Mouse (Mus musculus): ENCODE data around the gene Ocln.
A peak's percentile ranks its signal among the peaks of the same experiment; 100 is the strongest.
"Not testable (repeated sequence)": the region's sequence is repeated elsewhere in the genome, so short reads cannot be mapped to it uniquely, and the experiment has no call there.

Gene Ocln

DNA sequence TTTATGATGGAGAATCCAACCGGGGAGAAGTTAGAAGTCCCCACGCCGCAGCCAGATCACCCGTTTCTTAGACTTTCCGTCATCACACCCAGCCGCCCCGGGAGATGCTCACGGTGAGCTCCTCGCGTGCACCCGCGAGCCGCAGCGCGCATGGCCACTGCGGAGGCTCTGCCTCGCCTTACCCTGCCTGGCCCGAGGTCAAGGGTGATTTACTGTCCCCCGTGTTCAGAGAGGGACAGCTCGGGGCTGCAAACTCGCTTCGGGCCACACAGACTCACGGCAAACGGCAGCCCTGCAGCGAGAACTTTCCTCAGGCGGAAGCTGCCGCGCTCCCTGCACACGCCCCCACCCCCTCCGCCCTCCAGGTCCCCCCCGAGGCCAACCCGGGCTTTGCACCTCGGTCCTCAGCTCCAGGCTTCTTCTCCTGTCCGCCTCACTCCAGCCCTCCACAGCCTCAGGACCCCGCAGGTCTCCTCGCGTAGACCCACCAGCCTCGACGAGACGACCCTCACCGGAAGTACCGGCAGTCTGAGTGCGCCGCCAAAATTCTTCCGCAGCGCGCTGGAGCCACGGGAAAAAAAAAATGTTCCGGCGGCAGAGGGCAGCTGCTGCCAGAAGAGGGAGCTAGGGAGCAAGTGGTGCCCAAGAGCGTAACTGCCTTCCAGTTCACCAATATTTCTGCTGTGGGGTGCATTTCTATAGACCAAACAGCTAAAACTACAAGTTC, 60.3 kb downstream of the Ocln start, which contains the start of gene Gtf2h2:
Gtf2h2 (minus strand) TSS at position 519 of the 727 bp plus-strand sequence.
- peak; percentile 95 for DNase-seq (ENCODE audit: low read depth)

DNA sequence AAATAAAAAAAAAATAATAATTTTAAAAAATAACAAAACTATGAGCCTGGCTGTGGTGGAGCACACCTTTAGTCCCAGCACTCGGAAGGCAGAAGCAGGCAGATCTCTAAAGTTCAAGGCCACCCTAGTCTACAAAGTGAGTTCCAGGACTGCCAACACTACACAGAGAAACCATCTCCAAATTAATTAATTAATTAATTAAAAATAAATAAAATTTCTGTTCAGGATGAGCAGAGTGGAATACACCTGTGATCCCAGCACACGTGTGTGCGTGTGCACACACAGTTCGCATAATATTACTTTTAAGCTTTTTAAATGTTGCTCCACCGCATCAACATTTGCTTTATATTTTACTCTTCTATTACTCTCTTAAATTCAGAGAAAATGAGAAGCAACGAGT, 60.9 kb downstream of the Ocln start:
- no peak for DNase-seq (ENCODE audit: low read depth)

DNA sequence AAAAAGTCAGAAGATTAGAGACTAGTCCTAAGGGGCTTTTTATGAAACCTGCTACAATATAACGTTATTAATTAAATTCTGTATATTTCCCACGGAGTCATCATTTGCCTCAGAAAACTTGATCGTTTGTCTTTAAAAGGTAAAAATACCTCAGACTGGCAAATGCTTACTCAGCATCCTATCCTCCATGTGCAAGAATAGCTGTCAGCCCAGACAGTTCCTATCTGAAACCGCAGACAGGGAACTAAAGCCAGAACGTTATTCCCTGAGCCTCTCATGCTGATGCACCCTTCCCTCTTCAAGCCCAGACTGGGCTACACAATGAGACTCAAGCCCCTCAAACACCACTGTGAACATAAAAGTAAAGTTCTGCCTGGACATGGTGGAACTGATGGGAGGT, 62.1 kb downstream of the Ocln start:
- no peak for DNase-seq (ENCODE audit: low read depth)

DNA sequence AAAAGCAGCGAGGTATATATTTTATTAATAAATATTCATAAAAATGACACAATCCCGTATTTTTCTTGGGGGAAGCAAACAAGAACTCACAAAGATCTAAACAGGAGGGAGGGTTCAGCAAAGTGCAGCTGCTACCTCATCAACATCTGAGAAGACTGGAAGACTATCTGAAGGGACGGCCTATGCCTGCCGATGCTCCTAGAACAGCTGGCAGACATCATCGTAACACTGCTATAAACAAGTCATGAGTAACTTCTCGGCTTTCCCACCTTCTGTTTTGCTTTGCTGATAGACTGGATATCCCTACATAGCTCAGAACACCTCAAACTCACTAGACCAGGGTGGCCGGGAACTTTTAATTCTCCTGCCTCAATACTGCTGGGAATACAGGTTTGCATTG, 68.9 kb downstream of the Ocln start:
- no peak for DNase-seq (ENCODE audit: low read depth)

DNA sequence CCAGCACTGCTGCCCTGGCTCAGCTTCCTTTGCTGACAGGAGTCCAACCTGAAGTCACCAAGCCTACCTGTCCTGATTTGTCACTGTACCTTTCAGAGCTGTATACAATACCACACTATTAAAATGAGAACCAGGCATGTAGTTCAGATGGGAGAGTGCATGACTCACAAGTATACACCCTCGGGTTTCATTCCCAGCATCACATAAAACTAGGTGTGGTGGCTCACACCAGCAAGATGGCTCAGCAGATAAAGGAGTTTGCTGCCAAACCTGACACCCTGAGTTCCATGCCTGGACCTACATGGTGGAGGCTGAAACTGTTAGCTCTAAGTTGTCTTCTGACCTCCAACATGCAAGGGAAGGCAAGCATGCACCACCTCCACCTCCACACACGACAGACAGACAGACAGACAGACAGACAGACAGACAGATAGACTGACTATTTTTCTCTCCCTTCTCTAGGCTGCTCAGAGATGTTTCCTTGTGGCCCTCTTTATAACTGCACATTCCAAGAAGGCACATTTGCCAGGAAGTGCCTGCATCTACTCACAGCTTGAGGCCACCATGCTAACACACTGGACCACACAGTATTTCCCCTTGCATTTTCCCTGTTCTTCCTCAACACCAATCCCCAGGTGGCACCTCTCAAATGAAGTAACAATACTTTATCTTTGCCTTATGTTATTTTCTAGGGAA, 88.8 kb downstream of the Ocln start:
- no peak for DNase-seq (ENCODE audit: low read depth)

DNA sequence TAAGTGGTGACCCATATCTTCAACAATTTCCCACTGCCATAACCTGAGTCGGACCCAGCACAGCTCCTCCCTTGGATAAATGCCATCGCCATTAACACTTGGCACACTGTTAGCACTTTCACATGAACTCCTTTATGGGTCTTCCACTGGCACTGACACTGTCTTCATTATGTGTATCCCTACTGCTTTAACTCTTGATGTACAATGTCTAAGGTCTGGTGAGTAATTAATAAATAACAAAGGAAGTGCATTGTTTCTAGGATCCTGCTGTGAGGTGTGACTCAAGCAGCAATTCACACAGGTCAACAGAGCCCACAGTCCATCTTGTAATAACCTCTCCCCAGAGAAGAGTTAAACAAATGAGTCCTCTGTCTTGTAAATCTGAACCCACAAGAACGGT, 91.2 kb downstream of the Ocln start:
- no peak for DNase-seq (ENCODE audit: low read depth)

DNA sequence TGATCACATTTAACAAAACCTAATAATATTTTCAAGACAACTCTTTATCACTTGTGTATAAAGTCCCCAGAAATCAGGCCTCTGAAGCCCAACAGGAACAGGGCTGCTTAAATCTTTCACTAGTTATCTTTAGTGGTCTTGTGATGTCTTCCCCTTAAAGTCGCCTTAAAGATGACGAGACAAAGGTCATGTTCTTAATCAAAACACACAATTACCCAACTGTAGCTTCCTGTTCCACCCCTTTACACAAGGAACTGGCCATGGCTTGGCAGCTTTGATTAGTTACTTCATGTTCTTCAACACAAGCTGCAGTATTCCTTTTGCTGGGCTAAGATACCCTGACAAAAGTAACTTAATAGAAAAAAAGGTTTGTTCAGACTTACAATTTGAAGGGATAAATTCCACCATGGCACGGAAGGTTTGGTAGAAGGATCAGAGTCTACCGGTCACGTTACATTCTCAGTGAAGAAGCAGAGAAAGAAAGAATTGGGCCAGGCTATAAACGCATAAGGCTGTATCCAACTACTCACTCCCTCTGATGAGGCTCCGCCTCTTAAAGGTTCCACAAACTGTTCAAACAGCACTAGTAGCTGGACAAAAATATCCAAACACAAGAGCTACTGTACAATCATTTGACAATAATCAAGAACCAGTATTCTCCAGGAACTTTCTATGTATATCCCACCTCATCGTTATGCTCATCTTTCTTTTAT, 99.9 kb downstream of the Ocln start, which contains the start of gene Naip1:
Naip1 (minus strand) TSS at position 455 of the 713 bp plus-strand sequence.
- not testable (repeated sequence) for DNase-seq (ENCODE audit: low read depth)

DNA sequence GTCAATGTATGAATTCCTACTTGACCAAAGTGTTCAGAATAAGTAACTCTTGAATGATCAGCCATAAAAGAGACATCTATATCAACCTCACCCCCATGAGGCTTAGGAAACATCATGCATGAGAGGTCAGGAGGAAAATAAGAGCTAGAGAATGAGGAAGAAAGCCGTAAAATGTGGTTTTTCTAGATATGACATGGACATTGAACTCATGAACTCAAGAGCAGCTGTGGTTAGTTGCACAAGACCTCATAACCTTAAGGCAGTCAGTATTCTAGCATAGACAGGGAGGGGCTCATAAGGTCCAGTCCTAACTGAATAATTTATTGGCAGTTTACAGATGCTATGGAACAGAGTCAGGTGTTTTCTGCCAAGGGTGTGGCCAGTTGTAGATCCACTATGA, 103.0 kb downstream of the Ocln start:
- no peak for DNase-seq (ENCODE audit: low read depth)

Measured in naive thymus-derived CD4-positive, alpha-beta T cell, adult 2 months (primary cell).